Mouse (Mus musculus) skeletal muscle tissue, adult 2 months (tissue): ENCODE results near the gene Acap2.

Experiments
- DNase-seq: peaks from one replicate; pipeline ENCODE4 v3.0.0-alpha.2; 2012; ENCODE audit warnings: low read depth, low spot score

Gene Acap2

GRCm38 (mm10) chr16:31205726-31206125 is 4.7 kb upstream of the Acap2 start:
- no peak for DNase-seq

- DNase-seq, result no peak
Measured at GRCm38 (mm10) chr16:31205187-31205586, 4.1 kb upstream of the Acap2 start.

GRCm38 (mm10) chr16:31204216-31204615 is 3.2 kb upstream of the Acap2 start:
- DNase-seq, result no peak

- no peak for DNase-seq
Measured at GRCm38 (mm10) chr16:31201704-31202103, 659 bp upstream of the Acap2 start.

- peak; percentile 52 for DNase-seq
Measured at GRCm38 (mm10) chr16:31199926-31200789, 887 bp downstream of the Acap2 start.

GRCm38 (mm10) chr16:31199591-31199925 is 1.5 kb downstream of the Acap2 start:
- DNase-seq, result peak; percentile 73

GRCm38 (mm10) chr16:31196971-31197370 is 4.1 kb downstream of the Acap2 start:
- no peak for DNase-seq

GRCm38 (mm10) chr16:31192526-31192925 is 8.5 kb downstream of the Acap2 start:
- DNase-seq, result peak; percentile 22

- DNase-seq, result peak; percentile 33
Measured at GRCm38 (mm10) chr16:31191818-31192217, 9.2 kb downstream of the Acap2 start.

GRCm38 (mm10) chr16:31190426-31190825 is 10.6 kb downstream of the Acap2 start:
- DNase-seq, result no peak

- DNase-seq, result no peak
Measured at GRCm38 (mm10) chr16:31189291-31189690, 11.8 kb downstream of the Acap2 start.

- no peak for DNase-seq
Measured at GRCm38 (mm10) chr16:31188799-31189198, 12.2 kb downstream of the Acap2 start.

- DNase-seq, result no peak
Measured at GRCm38 (mm10) chr16:31188270-31188669, 12.8 kb downstream of the Acap2 start.

GRCm38 (mm10) chr16:31187192-31187591 is 13.9 kb downstream of the Acap2 start:
- DNase-seq, result no peak

- DNase-seq, result no peak
Measured at GRCm38 (mm10) chr16:31185757-31186156, 15.3 kb downstream of the Acap2 start.

GRCm38 (mm10) chr16:31184727-31185126 is 16.3 kb downstream of the Acap2 start:
- DNase-seq, result no peak

- peak; percentile 26 for DNase-seq
Measured at GRCm38 (mm10) chr16:31182576-31182975, 18.5 kb downstream of the Acap2 start.

- no peak for DNase-seq
Measured at GRCm38 (mm10) chr16:31180843-31181242, 20.2 kb downstream of the Acap2 start.

GRCm38 (mm10) chr16:31179384-31179783 is 21.7 kb downstream of the Acap2 start:
- no peak for DNase-seq

GRCm38 (mm10) chr16:31174880-31175638 is 26.0 kb downstream of the Acap2 start:
- DNase-seq, result no peak

- DNase-seq, result no peak
Measured at GRCm38 (mm10) chr16:31172229-31172628, 28.8 kb downstream of the Acap2 start.

- no peak for DNase-seq
Measured at GRCm38 (mm10) chr16:31171418-31171817, 29.6 kb downstream of the Acap2 start.

GRCm38 (mm10) chr16:31170297-31170696 is 30.7 kb downstream of the Acap2 start:
- no peak for DNase-seq
